Mouse (Mus musculus): ENCODE data around the gene Kdm5b. TPM values are rescaled to one million over a fixed set of nuclear protein-coding genes. Genes with fewer than 3 reads are reported as not detected.

Gene Kdm5b
- 11.4 and 14.4 TPM in 2 replicates for polyA plus RNA-seq (2012; rRNA removed)

DNA sequence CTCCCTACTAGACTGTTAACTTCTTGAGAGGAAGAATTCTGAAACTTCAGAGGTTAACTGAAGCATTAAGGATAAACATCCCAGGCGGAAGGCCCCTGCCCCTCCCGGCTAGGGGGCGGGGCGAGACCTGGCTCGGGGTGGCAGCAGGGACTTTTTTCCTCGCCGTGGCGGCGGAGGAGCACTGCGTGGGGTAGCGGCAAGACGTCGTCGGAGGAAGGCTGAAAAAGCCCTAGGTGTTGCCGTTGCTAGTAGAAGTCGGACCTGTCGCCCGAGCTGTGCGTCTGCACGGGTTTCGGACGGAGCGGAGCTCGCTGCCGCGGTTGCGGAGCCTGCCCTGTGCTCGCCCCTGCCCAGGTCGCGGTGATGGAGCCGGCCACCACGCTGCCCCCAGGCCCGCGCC is at the start of gene Kdm5b:
Gene Kdm5b, plus strand, starts transcription at position 196 of the 400 bp plus-strand sequence.

DNA sequence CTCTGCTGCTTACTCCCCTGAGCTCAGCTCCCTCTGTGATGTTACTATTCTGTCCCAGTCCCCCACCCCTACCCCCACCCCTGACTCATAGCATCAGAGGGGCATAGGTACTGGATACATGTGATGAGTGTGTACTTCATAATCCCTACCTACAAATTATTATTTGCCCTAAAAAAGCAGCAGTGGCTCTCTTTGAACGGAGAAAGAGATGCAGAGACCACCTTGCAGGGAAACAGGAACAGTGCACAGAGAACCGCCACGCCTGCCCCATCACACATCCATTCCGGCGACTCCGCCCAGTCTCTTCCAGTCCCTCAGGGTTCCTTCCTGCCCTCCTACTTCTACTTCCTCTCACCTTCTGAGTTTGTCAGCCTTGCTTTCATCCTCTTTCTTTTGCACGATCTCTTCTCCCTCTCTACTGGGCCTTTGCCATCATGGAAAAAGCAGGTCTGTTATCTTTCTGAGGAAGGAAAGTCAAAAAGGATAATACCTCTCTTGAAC is 10.3 kb upstream of the Kdm5b start, which contains the start of gene Mgat4e:
Gene Mgat4e, minus strand, starts transcription at position 51 of the 501 bp plus-strand sequence.

DNA sequence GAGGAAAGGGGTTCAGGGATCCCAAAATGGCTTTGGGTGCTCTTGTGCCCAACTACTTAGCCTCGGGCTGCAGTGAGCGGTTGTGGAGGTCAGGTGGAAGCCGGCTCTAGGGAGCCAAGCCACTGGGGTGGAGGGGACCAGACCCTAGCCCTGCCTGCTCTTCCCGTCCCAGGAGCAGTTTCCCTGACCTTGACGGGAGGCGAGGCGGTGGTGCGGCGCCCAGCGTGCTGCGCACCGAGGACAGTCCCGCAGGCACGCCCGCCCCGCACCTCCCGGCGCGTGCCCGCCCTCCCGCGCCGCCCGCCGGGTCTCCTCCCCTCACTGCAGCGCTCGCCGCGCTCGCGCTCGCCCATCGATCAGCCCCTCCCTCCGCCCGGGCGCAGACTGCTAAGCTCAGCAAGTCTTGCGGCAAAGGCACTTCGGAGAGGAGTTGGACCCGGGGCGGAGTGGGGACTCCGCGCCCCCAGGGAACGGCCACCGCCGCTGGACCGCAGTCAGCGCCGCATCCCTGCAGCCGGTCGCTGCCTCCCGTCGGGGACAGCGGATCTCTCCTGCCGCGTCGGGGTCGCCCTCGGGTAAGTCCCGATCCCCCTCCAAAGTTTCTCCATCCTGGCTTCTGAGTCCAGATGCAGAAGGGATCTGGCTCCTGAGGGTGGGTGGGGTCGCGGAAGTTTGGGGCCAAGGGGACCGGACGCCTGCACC is 86.4 kb downstream of the Kdm5b start, which contains the start of gene Syt2:
Gene Syt2, plus strand, starts transcription at position 417 of the 702 bp plus-strand sequence.

Other genes starting within 250 kb of the Kdm5b start
- 4.4 and 9.9 TPM in 2 replicates for gene Ppfia4, start 227.2 kb upstream of the Kdm5b start, polyA plus RNA-seq (2012; rRNA removed)
- 99.8 and 130 TPM in 2 replicates for gene Tmem183a, start 198.2 kb upstream of the Kdm5b start, polyA plus RNA-seq (2012; rRNA removed)
- gene 4933406M09Rik, start 174.2 kb upstream of the Kdm5b start, polyA plus RNA-seq (2012; rRNA removed), result not detected in 2 replicates
- 28.1 and 32.6 TPM in 2 replicates for gene Cyb5r1, start 154.6 kb upstream of the Kdm5b start, polyA plus RNA-seq (2012; rRNA removed)
- 143 and 183 TPM in 2 replicates for gene Adipor1, start 144.8 kb upstream of the Kdm5b start, polyA plus RNA-seq (2012; rRNA removed)
- 4.0 and 4.8 TPM in 2 replicates for gene Klhl12, start 104.6 kb upstream of the Kdm5b start, polyA plus RNA-seq (2012; rRNA removed)
- 10.3 and 11.5 TPM in 2 replicates for gene Rabif, start 65.5 kb upstream of the Kdm5b start, polyA plus RNA-seq (2012; rRNA removed)
- gene Mgat4e, start 10.5 kb upstream of the Kdm5b start, polyA plus RNA-seq (2012; rRNA removed), result not detected in 2 replicates
- gene Syt2, start 86.5 kb downstream of the Kdm5b start, polyA plus RNA-seq (2012; rRNA removed), result 0.52 and 1.7 TPM in 2 replicates